Mouse (Mus musculus) CH12.LX (cell line): ENCODE data around the gene Mmgt2. TPM values are rescaled to one million over a fixed set of nuclear protein-coding genes. Genes with fewer than 3 reads are reported as not detected.

Source experiments
- DNase-seq: peaks from one replicate; pipeline ENCODE4 v3.0.0-alpha.2; 2013; ENCODE audit errors: extremely low read depth
- H3K27ac ChIP-seq: 2 replicates; pipeline ENCODE4 v1.5.1; 2012; ENCODE audit warnings: low read depth, mild to moderate bottlenecking, control low read depth, moderate library complexity; ENCODE audit not compliant: insufficient read depth
- H3K27me3 ChIP-seq: replicated peaks from 2 replicates; pipeline ENCODE3; 2012; ENCODE audit warnings: inconsistent platforms
- H3K36me3 ChIP-seq, 2 experiments: replicated peaks in 1 of 2; 2 replicates each; pipeline versions ENCODE3 to v1.6.1; 2012; ENCODE audit warnings: inconsistent platforms in 1 of 2, low read length in 1 of 2, mild to moderate bottlenecking in 1 of 2, mixed read lengths in 1 of 2, moderate library complexity in 1 of 2; ENCODE audit not compliant: control insufficient read depth in 1 of 2, insufficient read depth in 1 of 2
- H3K4me1 ChIP-seq, 2 experiments: 2 replicates each; pipeline ENCODE4 v1.6.1; 2012; ENCODE audit warnings: inconsistent platforms in 1 of 2, moderate library complexity in 1 of 2; ENCODE audit not compliant: insufficient read depth in 2 of 2, control insufficient read depth in 1 of 2
- H3K4me2 ChIP-seq: 2 replicates; pipeline ENCODE4 v1.6.1; 2012; ENCODE audit warnings: low read depth, mild to moderate bottlenecking, control low read depth; ENCODE audit not compliant: poor library complexity, insufficient read depth, severe bottlenecking
- H3K4me3 ChIP-seq, 3 experiments: fragments of 150-350 bp in 1 of 3; sonication (generic) in 1 of 3; replicated peaks in 1 of 3; 2 replicates each; pipeline versions ENCODE3 to v1.5.1; 2011 to 2012; ENCODE audit warnings: low read depth in 2 of 3, low read length in 2 of 3, mild to moderate bottlenecking in 2 of 3, moderate library complexity in 2 of 3, control low read depth in 1 of 3, improper control_type of control experiment in 1 of 3, inconsistent platforms in 1 of 3, mixed read lengths in 1 of 3; ENCODE audit not compliant: poor library complexity in 1 of 3
- H3K79me2 ChIP-seq: replicated peaks from 2 replicates; pipeline ENCODE4 v1.6.1; 2012; ENCODE audit warnings: mild to moderate bottlenecking, moderate library complexity; ENCODE audit not compliant: control insufficient read depth, poor library complexity, insufficient read depth, severe bottlenecking; ENCODE audit errors: extremely low read depth
- H3K9ac ChIP-seq: 2 replicates; pipeline ENCODE4 v1.6.1; 2012; ENCODE audit warnings: low read depth, mild to moderate bottlenecking, control low read depth, moderate library complexity; ENCODE audit not compliant: insufficient read depth
- H3K9me3 ChIP-seq: replicated peaks from 2 replicates; pipeline ENCODE3; 2012; ENCODE audit warnings: low read length, inconsistent platforms, mixed read lengths
- CHD2 ChIP-seq: IDR thresholded peaks from 2 replicates; pipeline ENCODE4 v1.6.1; 2011; ENCODE audit warnings: low read length, improper control_type of control experiment
- E2F4 ChIP-seq: IDR thresholded peaks from 2 replicates; pipeline ENCODE4 v1.6.1; 2011; ENCODE audit warnings: low read depth, low read length, improper control_type of control experiment; ENCODE audit not compliant: insufficient replicate concordance
- ELF1 ChIP-seq: IDR thresholded peaks from 2 replicates; pipeline ENCODE4 v1.6.1; 2014; ENCODE audit warnings: low read depth, mild to moderate bottlenecking, inconsistent platforms, low read length, improper control_type of control experiment
- EP300 ChIP-seq: IDR thresholded peaks from 2 replicates; pipeline ENCODE4 v1.6.1; 2011; ENCODE audit warnings: low read length, improper control_type of control experiment
- ETS1 ChIP-seq: conservative IDR thresholded peaks from 2 replicates; pipeline ENCODE4 v1.6.1; 2012; ENCODE audit warnings: low read depth, mild to moderate bottlenecking, inconsistent platforms, low read length, improper control_type of control experiment, moderate library complexity
- JUN ChIP-seq: IDR thresholded peaks from 2 replicates; pipeline ENCODE4 v1.6.1; 2011; ENCODE audit warnings: low read depth, mild to moderate bottlenecking, low read length, improper control_type of control experiment, moderate library complexity; ENCODE audit not compliant: insufficient read depth
- JUND ChIP-seq: conservative IDR thresholded peaks from 2 replicates; pipeline ENCODE4 v1.6.1; 2011; ENCODE audit warnings: low read depth, low read length, improper control_type of control experiment
- KAT2A ChIP-seq: IDR thresholded peaks from 2 replicates; pipeline ENCODE4 v1.6.1; 2012; ENCODE audit warnings: low read length, improper control_type of control experiment, inconsistent platforms; ENCODE audit not compliant: insufficient replicate concordance
- MAFK ChIP-seq: IDR thresholded peaks from 2 replicates; pipeline ENCODE4 v1.6.1; 2011; ENCODE audit warnings: low read length, improper control_type of control experiment; ENCODE audit not compliant: insufficient replicate concordance
- MAX ChIP-seq: IDR thresholded peaks from 2 replicates; pipeline ENCODE4 v1.6.1; 2011; ENCODE audit warnings: low read length, improper control_type of control experiment
- MAZ ChIP-seq: IDR thresholded peaks from 2 replicates; pipeline ENCODE4 v1.6.1; 2012; ENCODE audit warnings: low read depth, mild to moderate bottlenecking, inconsistent platforms, low read length, improper control_type of control experiment, moderate library complexity
- MEF2A ChIP-seq: IDR thresholded peaks from 2 replicates; pipeline ENCODE4 v1.6.1; 2014; ENCODE audit warnings: low read depth, mild to moderate bottlenecking, inconsistent platforms, low read length, improper control_type of control experiment, borderline replicate concordance
- MXI1 ChIP-seq: IDR thresholded peaks from 2 replicates; pipeline ENCODE4 v1.6.1; 2011; ENCODE audit warnings: mild to moderate bottlenecking, low read depth, low read length, improper control_type of control experiment
- NRF1 ChIP-seq: IDR thresholded peaks from 2 replicates; pipeline ENCODE4 v1.6.1; 2014; ENCODE audit warnings: low read depth, mild to moderate bottlenecking, inconsistent platforms, low read length, improper control_type of control experiment, moderate library complexity
- PAX5 ChIP-seq: IDR thresholded peaks from 2 replicates; pipeline ENCODE4 v1.6.1; 2012; ENCODE audit warnings: low read length, inconsistent platforms, mixed read lengths
- POLR2A ChIP-seq: IDR thresholded peaks from 2 replicates; pipeline ENCODE4 v1.6.1; 2011; ENCODE audit warnings: low read depth, mild to moderate bottlenecking, improper control_type of control experiment, low read length
- RAD21 ChIP-seq: IDR thresholded peaks from 2 replicates; pipeline ENCODE4 v1.6.1; 2011; ENCODE audit warnings: low read depth, mild to moderate bottlenecking, low read length, improper control_type of control experiment, moderate library complexity
- RCOR1 ChIP-seq: conservative IDR thresholded peaks from 2 replicates; pipeline ENCODE4 v1.6.1; 2012; ENCODE audit warnings: low read depth, mild to moderate bottlenecking, inconsistent platforms, low read length, improper control_type of control experiment
- SIN3A ChIP-seq: IDR thresholded peaks from 2 replicates; pipeline ENCODE4 v1.6.1; 2012; ENCODE audit warnings: low read length, improper control_type of control experiment, inconsistent platforms
- TBP ChIP-seq: conservative IDR thresholded peaks from 2 replicates; pipeline ENCODE4 v1.6.1; 2011; ENCODE audit warnings: low read depth, low read length, improper control_type of control experiment
- UBTF ChIP-seq: IDR thresholded peaks from 2 replicates; pipeline ENCODE4 v1.6.1; 2012; ENCODE audit warnings: low read depth, mild to moderate bottlenecking, inconsistent platforms, low read length, improper control_type of control experiment, moderate library complexity
- USF1 ChIP-seq: IDR thresholded peaks from 2 replicates; pipeline ENCODE4 v1.6.1; 2014; ENCODE audit warnings: low read depth, mild to moderate bottlenecking, inconsistent platforms, low read length, improper control_type of control experiment
- USF2 ChIP-seq: conservative IDR thresholded peaks from 2 replicates; pipeline ENCODE4 v1.6.1; 2011; ENCODE audit warnings: low read depth, low read length, improper control_type of control experiment
- ZKSCAN1 ChIP-seq: IDR thresholded peaks from 2 replicates; pipeline ENCODE4 v1.6.1; 2012; ENCODE audit warnings: low read depth, inconsistent platforms, low read length, improper control_type of control experiment, borderline replicate concordance
- ZMIZ1 ChIP-seq: IDR thresholded peaks from 2 replicates; pipeline ENCODE4 v1.6.1; 2012; ENCODE audit warnings: low read depth, mild to moderate bottlenecking, inconsistent platforms, low read length, improper control_type of control experiment
- ZNF384 ChIP-seq: IDR thresholded peaks from 2 replicates; pipeline ENCODE4 v1.6.1; 2012; ENCODE audit warnings: low read depth, low read length, improper control_type of control experiment, inconsistent platforms
- dilution Hi-C: fragments of 300-500 bp; cut with MboI; formaldehyde crosslinking; loops from 2 replicates; pipeline ENCODE4 v1.14.3; 2020; ENCODE audit warnings: low sequenced_read_pairs; ENCODE audit not compliant: extremely low pct_unique_long_range_greater_than_20kb, extremely low pct_ligation_motif_present
- in situ Hi-C: fragments of 300-500 bp; cut with MboI; formaldehyde crosslinking; loops from 3 replicates; pipeline ENCODE4 v1.14.3; 2019; ENCODE audit warnings: low sequenced_read_pairs, low pct_ligation_motif_present, low pct_unique_long_range_greater_than_20kb, mixed read lengths
- polyA plus RNA-seq: library from polyadenylated mRNA; unstranded; fragments of >175 nt; gene quantifications from 2 replicates; pipeline ENCODE4 v1.2.1, GENCODE M21; 2012; ENCODE audit warnings: low read depth; ENCODE audit not compliant: insufficient read length
- total RNA-seq, 2 experiments: library from RNA; depleted of rRNA; stranded (reverse); fragments of 300-350 nt in 1 of 2; fragments of >200 nt in 1 of 2; gene quantifications; 2 replicates each; pipeline ENCODE4 v1.2.3; 2012 to 2014

Gene Mmgt2
- total and polyA plus RNA-seq, 3 experiments, result 49.2 to 65.9 (median 60.7) TPM

DNA sequence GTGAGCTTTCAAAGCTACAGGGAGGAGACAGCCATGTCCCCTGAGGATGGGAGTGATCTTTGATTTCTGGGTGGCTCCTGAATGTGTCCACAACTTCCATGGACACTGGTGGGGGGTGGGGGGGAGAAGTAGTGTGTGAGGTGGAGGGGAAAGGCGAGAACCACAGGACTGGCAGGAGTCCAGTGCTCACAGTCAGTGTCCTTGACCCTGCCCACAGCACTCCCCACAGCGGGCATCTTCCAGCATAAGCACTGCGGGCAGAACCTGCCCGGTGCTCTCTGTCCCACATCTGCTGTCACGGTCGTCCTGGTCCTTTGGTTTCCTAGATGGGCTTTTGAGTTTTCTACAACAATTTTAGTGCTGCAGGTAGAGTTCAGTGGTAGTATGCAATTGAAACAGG lies 10.7 kb upstream of the Mmgt2 start:
- dilution Hi-C loops (no loop called here), in situ Hi-C loops (no loop called here)
- H3K4me1 ChIP-seq, result peaks cover 3 to 22% of the 10 kb centered on the region in 2 experiments; a peak in 3 of 4 replicates

DNA sequence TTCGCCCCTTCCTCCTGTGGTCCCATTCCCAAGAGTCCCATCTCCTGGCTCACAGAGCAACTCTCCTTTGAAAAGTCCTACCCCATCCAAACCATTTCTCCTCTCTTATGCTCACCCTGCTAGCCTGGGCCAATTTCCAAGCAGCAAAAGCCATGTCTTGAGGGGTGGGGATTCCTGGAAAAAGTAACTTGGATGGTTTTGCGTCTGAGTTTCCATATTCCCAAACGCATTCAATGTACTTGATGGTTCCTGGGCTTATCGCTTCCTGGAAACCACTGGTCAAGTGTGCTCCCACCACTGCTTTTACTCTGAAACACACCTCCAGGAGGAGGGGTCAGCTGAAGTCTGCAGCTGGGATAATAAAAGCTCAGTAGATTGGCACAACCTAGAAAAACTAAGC lies 10.1 kb upstream of the Mmgt2 start:
- Histone ChIP-seq H3K36me3 (no peaks in the 10 kb centered on the region), H3K4me1 (peaks cover 7 to 28% of the 10 kb centered on the region in 2 experiments), H3K27ac (no peak overlapping the region), H3K27me3 (no peaks in the 10 kb centered on the region), H3K4me3 (no peak overlapping the region), H3K9me3 (no peaks in the 10 kb centered on the region), H3K79me2 (no peaks in the 10 kb centered on the region), H3K9ac (no peak overlapping the region), H3K4me2 (no peak overlapping the region)
- DNase-seq, result no peak
- dilution Hi-C loops (no loop called here), in situ Hi-C loops (no loop called here)
- TF ChIP-seq JUN, result no peak
- TF ChIP-seq PAX5, result no peak
- TF ChIP-seq UBTF, result no peak
- no peak for TF ChIP-seq NRF1
- no peak for TF ChIP-seq EP300
- no peak for TF ChIP-seq RAD21
- TF ChIP-seq POLR2A, result no peak
- TF ChIP-seq KAT2A, result no peak
- TF ChIP-seq MAX, result no peak
- TF ChIP-seq USF1, result no peak
- TF ChIP-seq CHD2, result no peak
- no peak for TF ChIP-seq MAFK
- TF ChIP-seq USF2, result no peak
- TF ChIP-seq ZNF384, result no peak
- TF ChIP-seq MEF2A, result no peak
- no peak for TF ChIP-seq MXI1

More for the DNA sequence above, 10.7 kb upstream of the Mmgt2 start:
- no peak for TF ChIP-seq ELF1
- TF ChIP-seq E2F4, result no peak
- no peak for TF ChIP-seq ETS1
- TF ChIP-seq TBP, result no peak
- no peak for TF ChIP-seq JUND
- TF ChIP-seq RCOR1, result no peak
- TF ChIP-seq USF2, result no peak
- TF ChIP-seq ZKSCAN1, result no peak
- no peak for TF ChIP-seq MAZ
- TF ChIP-seq ZMIZ1, result no peak
- TF ChIP-seq SIN3A, result no peak
- TF ChIP-seq POLR2A, result no peak
- no peaks in the 10 kb centered on the region for H3K36me3 ChIP-seq
- no peaks in the 10 kb centered on the region for H3K9me3 ChIP-seq
- no peak overlapping the region for H3K9ac ChIP-seq
- H3K79me2 ChIP-seq, result no peaks in the 10 kb centered on the region
- H3K27me3 ChIP-seq, result no peaks in the 10 kb centered on the region
- no peak overlapping the region for H3K27ac ChIP-seq
- H3K4me3 ChIP-seq, result no peak overlapping the region
- DNase-seq, result no peak
- H3K4me2 ChIP-seq, result no peak overlapping the region
